Mouse (Mus musculus) erythroblast, adult 5-6 weeks (primary cell): ENCODE results near the gene 2900011O08Rik. TPM values are rescaled to one million over a fixed set of nuclear protein-coding genes. Genes with fewer than 3 reads are reported as not detected.

ENCODE experiments used
- ATAC-seq: replicated peaks from 2 replicates; pipeline ENCODE4 v1.8.0; 2016; ENCODE audit warnings: moderate number of reproducible peaks, mild to moderate bottlenecking, moderate TSS enrichment, inconsistent platforms; ENCODE audit not compliant: poor library complexity, low FRiP score, severe bottlenecking
- total RNA-seq, 2 experiments: library from RNA; stranded (forward) in 1 of 2; stranded (reverse) in 1 of 2; fragments of 150-400 nt in 1 of 2; fragments of 200-764, 138-1000 nt in 1 of 2; gene quantifications; 2 replicates each; pipeline versions ENCODE4 v1.2.3 to v1.2.4; 2015 to 2017; ENCODE audit warnings: low replicate concordance in 2 of 2

The 2900011O08Rik gene
- total RNA-seq, 2 experiments from 2014 or later: not detected

- ATAC-seq: no peak
Measured at GRCm38 (mm10) chr16:14003386-14004130, 17.2 kb downstream of the 2900011O08Rik start.

- ATAC-seq: no peak
Measured at GRCm38 (mm10) chr16:14004170-14004569, 17.8 kb downstream of the 2900011O08Rik start.

GRCm38 (mm10) chr16:14004726-14005125, 18.3 kb downstream of the 2900011O08Rik start:
- no peak for ATAC-seq

GRCm38 (mm10) chr16:14005266-14005665, 18.9 kb downstream of the 2900011O08Rik start:
- ATAC-seq: no peak

- no peak for ATAC-seq
Measured at GRCm38 (mm10) chr16:14008081-14008480, 21.7 kb downstream of the 2900011O08Rik start.

- no peak for ATAC-seq
Measured at GRCm38 (mm10) chr16:14008708-14009107, 22.3 kb downstream of the 2900011O08Rik start.

- ATAC-seq: no peak
Measured at GRCm38 (mm10) chr16:14009966-14010365, 23.6 kb downstream of the 2900011O08Rik start.

- no peak for ATAC-seq
Measured at GRCm38 (mm10) chr16:14017306-14017705, 30.9 kb downstream of the 2900011O08Rik start.

GRCm38 (mm10) chr16:14021166-14021822, 34.9 kb downstream of the 2900011O08Rik start:
- no peak for ATAC-seq

GRCm38 (mm10) chr16:14025091-14025990, 38.9 kb downstream of the 2900011O08Rik start:
- ATAC-seq: no peak

- ATAC-seq: no peak
Measured at GRCm38 (mm10) chr16:14029072-14029471, 42.7 kb downstream of the 2900011O08Rik start.

GRCm38 (mm10) chr16:14029851-14030250, 43.4 kb downstream of the 2900011O08Rik start:
- no peak for ATAC-seq

GRCm38 (mm10) chr16:14030650-14031049, 44.2 kb downstream of the 2900011O08Rik start:
- ATAC-seq: no peak

- ATAC-seq: no peak
Measured at GRCm38 (mm10) chr16:14033076-14033475, 46.7 kb downstream of the 2900011O08Rik start.

GRCm38 (mm10) chr16:14042421-14042820, 56.0 kb downstream of the 2900011O08Rik start:
- no peak for ATAC-seq

GRCm38 (mm10) chr16:14044695-14045094, 58.3 kb downstream of the 2900011O08Rik start:
- no peak for ATAC-seq

- ATAC-seq: no peak
Measured at GRCm38 (mm10) chr16:14046224-14046756, 59.9 kb downstream of the 2900011O08Rik start.

GRCm38 (mm10) chr16:14052221-14052620, 65.8 kb downstream of the 2900011O08Rik start:
- ATAC-seq: no peak

- no peak for ATAC-seq
Measured at GRCm38 (mm10) chr16:14053116-14053515, 66.7 kb downstream of the 2900011O08Rik start.

- ATAC-seq: no peak
Measured at GRCm38 (mm10) chr16:14055271-14055670, 68.9 kb downstream of the 2900011O08Rik start.
